Mouse (Mus musculus): ENCODE measurements around the gene Ccdc107. TPM values are rescaled to one million over a fixed set of nuclear protein-coding genes. Genes with fewer than 3 reads are reported as not detected.

Gene Ccdc107
- polyA plus RNA-seq, 1 experiment from 2014 or later = 51.4 TPM

DNA sequence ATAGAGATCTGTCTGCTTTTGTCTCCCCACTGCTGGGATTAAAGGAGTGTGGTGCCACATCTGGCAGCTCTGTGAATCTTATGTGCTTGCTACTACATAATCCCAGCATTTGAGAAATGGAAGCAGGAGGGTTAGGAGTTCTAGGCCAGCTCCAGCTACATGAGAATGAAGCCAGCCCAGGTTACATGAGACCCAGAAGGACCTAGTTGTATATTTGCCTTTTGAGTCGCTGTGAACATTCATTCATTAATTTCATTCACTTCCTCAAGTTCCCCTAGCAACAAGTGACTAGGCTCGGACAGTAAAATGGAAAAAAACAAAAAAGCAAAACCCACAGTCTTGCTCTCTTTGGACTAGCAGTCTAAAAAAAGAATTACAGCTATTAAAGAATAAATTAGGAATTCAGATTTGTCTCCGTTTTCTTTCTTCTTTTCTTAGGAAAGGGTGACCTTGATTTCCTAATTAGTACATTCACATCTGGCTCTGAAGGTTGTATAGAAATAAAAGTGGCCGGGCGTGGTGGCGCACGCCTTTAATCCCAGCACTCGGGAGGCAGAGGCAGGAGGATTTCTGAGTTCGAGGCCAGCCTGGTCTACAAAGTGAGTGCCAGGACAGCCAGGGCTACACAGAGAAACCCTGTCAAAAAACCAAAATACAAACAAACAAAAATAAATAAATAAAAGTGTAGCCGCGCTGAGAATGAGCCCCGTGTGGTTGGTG is 439 bp upstream of the Ccdc107 start:
- Histone ChIP-seq H3K4me3 (peak overlapping the region; percentile 76), H3K27ac (peak overlapping the region; percentile 88), H3K4me2 (replicated peaks) (peak overlapping the region; percentile 61), H3K4me1 (peaks cover 14% of the 10 kb centered on the region), H3K9me3 (replicated peaks) (0 out of 2 replicates have a peak, but pooled peaks cover 4% of the 10 kb centered on the region), H3K27me3 (no peaks in the 10 kb centered on the region), H3K36me3 (peaks cover 13% of the 10 kb centered on the region; the same call in 1 of the 2 replicates), H3K9ac (no peak overlapping the region)
- ATAC-seq (ENCODE audit: low FRiP score) = no peak
- 46% methylated on average over 12 of the region's 12 CpGs for WGBS

DNA sequence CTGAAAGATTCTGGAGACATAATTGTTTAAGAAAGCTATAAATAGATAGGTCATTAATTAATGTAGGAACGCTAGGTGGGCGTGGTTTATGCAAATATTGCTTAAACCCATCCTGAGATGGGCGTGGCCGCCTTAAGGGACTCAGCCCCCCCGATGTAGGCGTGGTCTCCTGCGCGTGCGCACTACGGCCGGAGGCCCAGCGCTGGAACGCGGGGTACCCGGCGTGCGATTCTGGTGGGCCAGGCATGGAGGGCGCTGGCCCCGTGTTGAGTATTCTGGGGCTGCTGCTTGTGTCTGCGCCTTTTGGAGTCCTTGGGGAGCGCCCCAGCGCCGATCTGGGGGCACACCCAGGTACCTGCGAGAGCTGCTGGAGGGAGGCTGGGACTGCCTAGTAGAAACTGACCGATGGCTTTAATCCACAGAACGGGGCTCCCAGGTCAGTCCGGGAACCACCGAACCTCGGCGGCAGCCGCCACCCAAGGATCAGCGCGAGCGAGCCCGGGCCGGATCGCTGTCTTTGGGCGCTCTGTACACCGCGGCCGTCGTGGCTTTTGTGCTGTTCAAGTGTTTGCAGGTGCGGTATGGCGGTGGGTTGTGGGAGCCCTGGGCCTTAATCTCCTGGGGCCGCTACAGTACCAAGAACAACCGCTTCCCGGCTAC is 616 bp downstream of the Ccdc107 start:
- Histone ChIP-seq H3K27me3 (no peaks in the 10 kb centered on the region), H3K4me2 (replicated peaks) (peak overlapping the region; percentile 61), H3K27ac (peak overlapping the region; percentile 88), H3K36me3 (peaks cover 13% of the 10 kb centered on the region; the same call in 1 of the 2 replicates), H3K4me1 (peaks cover 25% of the 10 kb centered on the region), H3K4me3 (peak overlapping the region; percentile 76), H3K9ac (peak overlapping the region; percentile 82), H3K9me3 (replicated peaks) (0 out of 2 replicates have a peak, but pooled peaks cover 4% of the 10 kb centered on the region)
- under 1% methylated on average over 47 of the region's 47 CpGs for WGBS
- peak; percentile 94 for ATAC-seq (ENCODE audit: low FRiP score)

DNA sequence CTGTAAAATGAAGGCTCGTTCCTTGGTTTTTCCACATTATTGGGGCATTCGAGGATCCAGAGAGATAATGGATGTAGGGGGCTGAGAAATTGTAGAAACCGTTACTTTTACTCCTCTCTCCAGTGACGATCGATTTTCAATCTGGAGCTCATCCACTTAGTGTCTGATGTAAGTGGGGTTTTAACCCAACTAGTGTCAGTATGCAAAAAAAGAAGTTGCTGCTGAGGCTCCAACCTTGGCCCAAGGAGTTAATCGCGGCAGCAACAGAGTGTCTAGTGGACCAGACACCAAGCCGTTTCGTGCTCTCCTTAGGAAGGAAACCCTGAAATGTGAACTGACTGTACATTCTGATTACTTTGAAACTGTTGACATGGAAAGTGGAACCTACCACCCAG is 1.1 kb downstream of the Ccdc107 start:
- Histone ChIP-seq H3K9me3 (replicated peaks) (0 out of 2 replicates have a peak, but pooled peaks cover 4% of the 10 kb centered on the region), H3K4me2 (replicated peaks) (peak overlapping the region; percentile 61), H3K36me3 (peaks cover 13% of the 10 kb centered on the region; the same call in 1 of the 2 replicates), H3K4me1 (peaks cover 30% of the 10 kb centered on the region), H3K27ac (peak overlapping the region; percentile 88), H3K9ac (peak overlapping the region; percentile 82), H3K4me3 (peak overlapping the region; percentile 76), H3K27me3 (no peaks in the 10 kb centered on the region)
- 4% methylated on average over 9 of the region's 9 CpGs for whole genome bisulfite sequencing
- no peak for ATAC-seq (ENCODE audit: low FRiP score)

DNA sequence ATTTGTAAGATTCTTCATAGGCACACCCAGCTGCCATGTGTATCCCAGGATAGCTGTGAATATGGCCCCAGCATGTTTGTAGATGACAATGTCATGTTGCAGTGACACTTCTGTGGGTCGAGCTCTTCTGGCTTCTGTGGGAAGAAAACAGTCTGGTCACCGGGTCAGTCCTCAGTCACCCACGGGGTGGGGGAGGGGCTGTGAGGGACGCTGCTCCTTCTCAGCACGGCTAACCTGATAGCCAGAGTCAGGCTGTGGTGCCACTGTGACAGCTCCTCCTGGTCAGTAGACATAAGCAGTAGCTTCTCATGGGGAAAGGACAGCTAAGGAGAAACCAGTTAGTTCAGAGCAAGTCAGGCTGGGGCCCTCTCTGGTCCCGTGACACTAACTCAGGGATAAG is 3.9 kb downstream of the Ccdc107 start:
- H3K9me3 ChIP-seq (replicated peaks) = no peaks in the 10 kb centered on the region
- no peak overlapping the region for H3K27ac ChIP-seq
- no peak overlapping the region for H3K4me3 ChIP-seq
- ATAC-seq (ENCODE audit: low FRiP score) = no peak
- 63% methylated on average over 6 of the region's 6 CpGs for WGBS
- peaks cover 13% of the 10 kb centered on the region; the same call in 1 of the 2 replicates for H3K36me3 ChIP-seq
- H3K4me1 ChIP-seq = peaks cover 33% of the 10 kb centered on the region
- no peaks in the 10 kb centered on the region; the same call in 1 of the 2 replicates for H3K27me3 ChIP-seq
- no peak overlapping the region for H3K9ac ChIP-seq
- no peak overlapping the region for H3K4me2 ChIP-seq (replicated peaks)

DNA sequence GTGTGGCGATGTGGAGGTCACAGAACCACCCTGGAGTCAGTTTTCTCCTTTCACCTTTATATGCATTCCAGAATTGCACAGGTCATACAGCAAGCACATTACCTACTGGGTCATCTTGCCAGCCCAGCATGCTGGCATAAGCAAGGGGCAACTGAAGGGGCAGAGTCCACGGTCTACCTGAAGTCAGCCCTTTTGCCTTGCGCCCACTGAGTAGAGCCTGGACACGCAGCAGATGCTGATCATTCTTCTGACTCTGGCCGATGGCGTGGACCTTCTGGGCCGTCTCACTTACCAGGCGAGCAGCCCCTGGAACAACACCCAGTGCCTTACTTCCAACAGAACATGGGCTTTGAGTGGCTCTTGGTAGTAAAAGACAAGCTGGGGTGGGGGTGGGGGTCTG is 4.7 kb downstream of the Ccdc107 start:
- Histone ChIP-seq H3K4me1 (peaks cover 33% of the 10 kb centered on the region), H3K27ac (no peak overlapping the region), H3K4me2 (replicated peaks) (no peak overlapping the region), H3K27me3 (no peaks in the 10 kb centered on the region; the same call in 1 of the 2 replicates), H3K36me3 (peaks cover 13% of the 10 kb centered on the region; the same call in 1 of the 2 replicates), H3K9ac (no peak overlapping the region), H3K9me3 (replicated peaks) (no peaks in the 10 kb centered on the region), H3K4me3 (no peak overlapping the region)
- ATAC-seq (ENCODE audit: low FRiP score) = no peak
- WGBS = 93% methylated on average over 8 of the region's 8 CpGs

DNA sequence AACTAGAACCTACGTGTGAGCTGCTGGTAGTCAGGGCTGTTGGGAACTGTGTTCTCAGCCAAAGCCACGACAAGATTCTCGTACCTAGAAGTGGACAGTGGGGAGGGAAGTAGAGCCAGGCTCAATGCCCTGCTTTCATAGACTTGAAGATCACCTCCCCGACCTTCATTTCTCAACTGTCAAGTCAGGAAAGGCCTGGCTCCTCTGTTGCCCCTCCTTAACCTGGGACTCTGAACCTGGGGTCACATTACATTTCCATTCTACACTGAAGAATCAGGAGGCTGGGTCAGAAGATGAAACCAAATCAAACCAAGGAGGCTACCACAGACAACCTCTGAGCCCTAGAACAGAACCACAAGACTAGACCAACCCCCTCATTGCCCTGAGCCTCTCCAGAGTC is 5.2 kb downstream of the Ccdc107 start:
- Histone ChIP-seq H3K27me3 (peaks cover under 1% of the 10 kb centered on the region; the same call in 1 of the 2 replicates), H3K4me2 (replicated peaks) (peak overlapping the region; percentile 64), H3K4me1 (peaks cover 33% of the 10 kb centered on the region), H3K4me3 (peak overlapping the region; percentile 45), H3K9ac (no peak overlapping the region), H3K27ac (no peak overlapping the region), H3K9me3 (replicated peaks) (no peaks in the 10 kb centered on the region), H3K36me3 (peaks cover 13% of the 10 kb centered on the region; the same call in 1 of the 2 replicates)
- 77% methylated on average over 4 of the region's 4 CpGs for WGBS
- ATAC-seq (ENCODE audit: low FRiP score) = no peak

DNA sequence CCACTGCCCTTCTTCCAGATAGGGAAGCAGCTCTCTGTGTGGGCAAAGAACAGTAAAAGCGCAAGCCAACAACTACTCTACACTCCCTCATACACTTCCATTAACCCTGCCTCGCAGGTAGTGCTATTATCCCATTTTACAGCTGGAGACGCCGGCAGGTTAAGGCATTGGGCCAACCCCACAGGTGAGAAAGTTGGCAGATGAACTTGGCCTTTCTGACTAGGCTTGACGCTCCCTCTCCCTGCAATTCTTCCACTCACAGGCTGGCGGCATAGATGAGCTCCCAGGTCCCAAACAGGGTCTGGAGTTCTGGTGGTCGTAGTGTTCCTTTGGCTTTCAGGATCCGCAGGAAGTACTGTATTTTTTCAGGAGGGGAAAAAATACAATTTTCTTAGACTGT is 6.3 kb downstream of the Ccdc107 start:
- Histone ChIP-seq H3K36me3 (peaks cover 13% of the 10 kb centered on the region; the same call in 1 of the 2 replicates), H3K9ac (peak overlapping the region; percentile 42; the same call in 1 of the 2 replicates), H3K27me3 (peaks cover 5% of the 10 kb centered on the region; the same call in 1 of the 2 replicates), H3K4me3 (peak overlapping the region; percentile 45), H3K27ac (no peak overlapping the region), H3K4me2 (replicated peaks) (peak overlapping the region; percentile 64), H3K4me1 (peaks cover 31% of the 10 kb centered on the region), H3K9me3 (replicated peaks) (no peaks in the 10 kb centered on the region)
- 15% methylated on average over 8 of the region's 8 CpGs for WGBS
- ATAC-seq (ENCODE audit: low FRiP score) = peak; percentile 64; the same call in 1 of the 2 replicates

DNA sequence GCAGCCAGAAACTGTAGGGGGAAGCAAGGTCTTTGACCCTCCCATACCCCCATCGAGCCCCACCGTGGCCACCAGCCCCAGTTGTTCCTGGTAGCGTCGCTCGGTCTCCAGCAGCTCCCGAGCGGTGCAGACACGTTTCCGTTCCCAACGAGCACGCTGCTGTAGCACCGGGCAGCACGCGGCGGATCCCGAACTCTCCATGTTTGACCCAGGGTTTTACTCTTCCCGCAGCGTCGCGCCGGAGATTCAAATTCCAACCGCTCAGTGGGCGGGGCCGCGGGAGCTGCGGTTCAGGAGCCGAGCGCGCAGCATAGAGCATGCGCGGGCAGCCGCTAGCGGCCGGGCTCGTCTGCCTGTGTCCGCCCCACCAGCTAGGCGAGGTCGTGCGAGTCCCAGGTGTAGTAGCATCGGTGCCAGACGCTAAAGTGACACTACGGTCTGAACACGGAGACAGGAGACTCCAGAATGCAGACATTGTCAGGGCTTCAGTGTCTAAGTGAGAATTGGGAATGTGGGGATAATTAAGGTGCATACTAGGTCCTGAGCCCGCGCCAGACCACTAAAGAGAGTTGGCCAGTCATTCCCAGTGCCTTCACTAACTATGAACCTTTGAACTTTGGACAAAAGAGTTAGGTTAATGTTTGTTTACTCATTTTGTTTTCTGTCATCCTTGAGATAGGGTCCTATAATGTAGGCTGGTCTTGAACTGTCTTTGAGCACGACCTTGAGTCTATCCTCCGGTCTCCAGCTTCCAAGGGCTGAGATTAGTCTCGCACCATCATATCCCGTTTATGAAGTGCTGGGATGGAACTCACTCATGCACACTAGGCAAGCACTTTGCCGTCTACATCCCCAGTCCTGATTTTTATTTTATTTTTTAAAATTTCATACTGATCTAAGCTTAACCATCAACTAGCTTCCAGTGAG is 7.0 kb downstream of the Ccdc107 start, which contains the start of gene Arhgef39:
Gene Arhgef39, minus strand, starts transcription at position 289 of the 927 bp plus-strand sequence.
- 7% methylated on average over 50 of the region's 50 CpGs for WGBS
- H3K9me3 ChIP-seq (replicated peaks) = no peaks in the 10 kb centered on the region
- H3K36me3 ChIP-seq = peaks cover 13% of the 10 kb centered on the region; the same call in 1 of the 2 replicates
- H3K4me3 ChIP-seq = peak within 1 kb of the TSS; percentile 45
- peaks cover 26% of the 10 kb centered on the region for H3K4me1 ChIP-seq
- peaks cover 5% of the 10 kb centered on the region; the same call in 1 of the 2 replicates for H3K27me3 ChIP-seq
- H3K9ac ChIP-seq = peak within 1 kb of the TSS; percentile 42
- H3K27ac ChIP-seq = no peak within 1 kb of the TSS
- H3K4me2 ChIP-seq (replicated peaks) = peak within 1 kb of the TSS; percentile 64
- ATAC-seq (ENCODE audit: low FRiP score) = peak; percentile 86

DNA sequence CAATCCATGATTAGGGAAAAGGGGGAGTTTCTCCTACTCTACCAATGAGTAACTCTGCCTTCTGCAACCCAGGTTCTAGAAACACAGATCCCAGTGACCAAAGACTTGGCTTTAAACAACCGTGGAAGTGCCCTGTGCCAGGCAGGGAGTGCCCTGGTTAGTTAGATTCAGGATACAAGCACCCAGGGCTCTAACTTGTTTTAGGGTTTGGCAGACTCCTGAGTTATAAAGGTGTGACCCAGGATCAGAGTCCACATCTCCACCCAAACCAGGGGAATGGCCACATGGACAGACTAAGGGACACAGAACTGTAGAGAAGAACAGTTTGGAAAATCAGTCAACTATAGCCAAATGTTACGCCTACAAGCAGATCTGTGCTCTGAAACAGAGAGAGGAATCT is 10.3 kb downstream of the Ccdc107 start:
- Histone ChIP-seq H3K9me3 (replicated peaks) (no peaks in the 10 kb centered on the region), H3K4me2 (replicated peaks) (no peak overlapping the region), H3K36me3 (no peaks in the 10 kb centered on the region), H3K27me3 (peaks cover 22% of the 10 kb centered on the region), H3K4me1 (peaks cover 19% of the 10 kb centered on the region), H3K27ac (no peak overlapping the region), H3K4me3 (no peak overlapping the region), H3K9ac (no peak overlapping the region)
- ATAC-seq (ENCODE audit: low FRiP score) = no peak
- 71% methylated on average over 2 of the region's 2 CpGs for WGBS

DNA sequence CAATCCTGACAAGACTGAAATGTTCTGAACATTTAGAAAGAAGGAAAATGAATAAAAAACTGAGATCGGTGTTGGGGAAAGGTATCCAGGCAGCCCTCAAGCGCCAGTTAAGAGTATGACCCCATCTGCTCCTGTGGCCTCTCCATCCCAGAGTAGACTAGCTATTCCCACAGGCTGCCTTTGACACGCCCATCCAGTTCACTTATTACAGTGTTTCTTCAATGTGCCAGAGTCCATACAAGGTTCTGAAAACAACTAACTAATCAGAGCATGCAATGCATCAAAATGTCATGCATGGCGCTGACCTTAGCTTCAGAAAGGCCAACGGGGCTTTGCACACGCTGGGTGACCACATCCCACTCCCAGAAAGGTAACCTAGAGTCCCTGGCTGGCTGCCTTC is 10.8 kb downstream of the Ccdc107 start:
- no peak overlapping the region for H3K9ac ChIP-seq
- H3K27me3 ChIP-seq = peaks cover 27% of the 10 kb centered on the region
- no peaks in the 10 kb centered on the region for H3K36me3 ChIP-seq
- peaks cover 19% of the 10 kb centered on the region for H3K4me1 ChIP-seq
- H3K27ac ChIP-seq = no peak overlapping the region
- H3K9me3 ChIP-seq (replicated peaks) = no peaks in the 10 kb centered on the region
- H3K4me3 ChIP-seq = no peak overlapping the region
- H3K4me2 ChIP-seq (replicated peaks) = no peak overlapping the region
- WGBS = 82% methylated on average over 6 of the region's 6 CpGs
- ATAC-seq (ENCODE audit: low FRiP score) = no peak

DNA sequence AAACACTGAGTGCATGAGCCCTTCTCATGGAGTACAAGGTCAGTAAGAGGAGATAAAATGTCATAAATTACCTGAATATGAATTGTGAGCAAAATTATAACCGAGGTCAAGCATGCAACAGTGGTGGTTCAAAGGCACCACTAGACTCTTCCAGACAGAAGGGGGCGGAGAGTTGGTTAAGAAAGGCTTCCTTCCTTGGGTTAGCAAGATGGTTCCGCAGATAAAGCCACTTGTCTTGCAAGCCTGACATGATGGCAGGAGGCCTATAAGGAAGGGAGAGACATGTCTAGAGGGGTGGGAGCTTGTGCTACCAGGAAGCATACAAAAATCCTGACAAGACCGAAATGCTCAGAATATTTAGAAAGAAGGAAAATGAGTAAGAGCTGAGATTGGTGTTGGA is 11.6 kb downstream of the Ccdc107 start:
- no peaks in the 10 kb centered on the region for H3K9me3 ChIP-seq (replicated peaks)
- peaks cover 35% of the 10 kb centered on the region for H3K27me3 ChIP-seq
- ATAC-seq (ENCODE audit: low FRiP score) = no peak

More for the DNA sequence above, 11.6 kb downstream of the Ccdc107 start:
- Histone ChIP-seq H3K9ac (no peak overlapping the region), H3K4me1 (peaks cover 20% of the 10 kb centered on the region), H3K36me3 (no peaks in the 10 kb centered on the region), H3K4me2 (replicated peaks) (no peak overlapping the region), H3K27ac (no peak overlapping the region), H3K4me3 (no peak overlapping the region)
- WGBS = 81% methylated on average over 4 of the region's 4 CpGs
